Mouse (Mus musculus): ENCODE measurements around the gene Oprl1. TPM values are rescaled to one million over a fixed set of nuclear protein-coding genes. Genes with fewer than 3 reads are reported as not detected.

Gene Oprl1
- 0.93 and 1.5 TPM in 2 replicates for polyA plus RNA-seq (2012; rRNA removed)

GRCm38 (mm10) chr2:181714903-181715326 lies at the start of gene Oprl1:
Gene Oprl1 (plus strand): TSS chr2:181715016.

GRCm38 (mm10) chr2:181671326-181671725 lies 43.5 kb upstream of the Oprl1 start, which contains the start of gene Sox18:
Gene Sox18 (minus strand): TSS chr2:181671640.

GRCm38 (mm10) chr2:181679951-181680715 lies 34.7 kb upstream of the Oprl1 start, which contains the start of gene Tcea2:
Gene Tcea2 (plus strand): TSS chr2:181680310.

GRCm38 (mm10) chr2:181693339-181694280 lies 21.2 kb upstream of the Oprl1 start, which contains the start of gene Rgs19:
Gene Rgs19 (minus strand): TSS chr2:181693977.

GRCm38 (mm10) chr2:181698241-181698640 lies 16.6 kb upstream of the Oprl1 start, which contains the start of gene Lkaaear1:
Gene Lkaaear1 (minus strand): TSS chr2:181698442.

GRCm38 (mm10) chr2:181763006-181763830 lies 48.4 kb downstream of the Oprl1 start, which contains the start of gene Myt1:
Gene Myt1 (plus strand): TSS chr2:181763332.

Other genes with a start within 250 kb of the Oprl1 start
- 0.14 and 0.43 TPM in 2 replicates for gene Abhd16b, start 221.8 kb upstream of the Oprl1 start, polyA plus RNA-seq (2012; rRNA removed)
- 62.8 and 108 TPM in 2 replicates for gene Tpd52l2, start 217.9 kb upstream of the Oprl1 start, polyA plus RNA-seq (2012; rRNA removed)
- 61.5 and 73.6 TPM in 2 replicates for gene Dnajc5, start 194.5 kb upstream of the Oprl1 start, polyA plus RNA-seq (2012; rRNA removed)
- 146 and 181 TPM in 2 replicates for gene Uckl1, start 130.1 kb upstream of the Oprl1 start, polyA plus RNA-seq (2012; rRNA removed)
- 21.1 and 26.7 TPM in 2 replicates for gene Prpf6, start 123.1 kb upstream of the Oprl1 start, polyA plus RNA-seq (2012; rRNA removed)
- gene Zfp512b, start 122.2 kb upstream of the Oprl1 start, polyA plus RNA-seq (2012; rRNA removed): 108 and 116 TPM in 2 replicates
- gene Samd10, start 115.8 kb upstream of the Oprl1 start, polyA plus RNA-seq (2012; rRNA removed): 41.9 and 44.3 TPM in 2 replicates
- gene Gm29797, start 58.0 kb upstream of the Oprl1 start, polyA plus RNA-seq (2012; rRNA removed): 0.62 and 1.0 TPM in 2 replicates
- gene Sox18, start 43.4 kb upstream of the Oprl1 start, polyA plus RNA-seq (2012; rRNA removed): 209 and 217 TPM in 2 replicates
- gene Tcea2, start 34.7 kb upstream of the Oprl1 start, polyA plus RNA-seq (2012; rRNA removed): 32.8 and 33.7 TPM in 2 replicates
- gene Rgs19, start 21.0 kb upstream of the Oprl1 start, polyA plus RNA-seq (2012; rRNA removed): 119 and 136 TPM in 2 replicates
- not detected in 2 replicates for gene Lkaaear1, start 16.6 kb upstream of the Oprl1 start, polyA plus RNA-seq (2012; rRNA removed)
- gene Myt1, start 48.3 kb downstream of the Oprl1 start, polyA plus RNA-seq (2012; rRNA removed): 0.07 and 0.08 TPM in 2 replicates
- 14.8 and 18.6 TPM in 2 replicates for gene Pcmtd2, start 122.8 kb downstream of the Oprl1 start, polyA plus RNA-seq (2012; rRNA removed)
- 3.1 and 4.5 TPM in 2 replicates for gene Polr3k, start 149.3 kb downstream of the Oprl1 start, polyA plus RNA-seq (2012; rRNA removed)